Mouse (Mus musculus): ENCODE results near the gene Tnfaip8l3.
"Not testable (repeated sequence)": the region's sequence is repeated elsewhere in the genome, so short reads cannot be mapped to it uniquely, and the experiment has no call there.

The Tnfaip8l3 gene

GRCm38 (mm10) chr9:54068032-54068649, at the start of gene Tnfaip8l3:
Gene Tnfaip8l3, minus strand, starts transcription at chr9:54068388.
- DNase-seq (ENCODE audit: extremely low read depth, low read depth) = no peak

- DNase-seq (ENCODE audit: extremely low read depth, low read depth) = no peak
Observed at GRCm38 (mm10) chr9:54112726-54113125, 44.5 kb upstream of the Tnfaip8l3 start.

DNA sequence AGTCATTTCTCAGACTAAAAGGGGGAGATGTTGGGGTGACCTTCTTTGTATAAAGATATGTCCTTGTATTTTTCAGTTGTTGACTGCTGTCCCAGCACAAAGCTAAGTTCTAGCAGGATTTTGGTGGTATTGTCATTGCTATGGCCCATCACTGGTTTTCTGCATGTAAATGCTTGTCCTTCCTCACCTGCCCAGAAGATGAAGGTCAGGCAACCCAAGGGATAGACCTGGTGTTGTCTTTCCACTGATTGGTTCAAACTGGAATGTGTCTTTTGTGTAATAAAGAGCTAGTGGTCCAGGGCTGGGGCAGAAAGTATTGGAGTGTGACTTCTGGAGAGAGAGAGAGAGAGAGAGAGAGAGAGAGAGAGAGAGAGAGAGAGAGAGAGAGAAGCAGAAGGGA, 30.4 kb upstream of the Tnfaip8l3 start:
- no peak for DNase-seq (ENCODE audit: extremely low read depth, low read depth)

DNA sequence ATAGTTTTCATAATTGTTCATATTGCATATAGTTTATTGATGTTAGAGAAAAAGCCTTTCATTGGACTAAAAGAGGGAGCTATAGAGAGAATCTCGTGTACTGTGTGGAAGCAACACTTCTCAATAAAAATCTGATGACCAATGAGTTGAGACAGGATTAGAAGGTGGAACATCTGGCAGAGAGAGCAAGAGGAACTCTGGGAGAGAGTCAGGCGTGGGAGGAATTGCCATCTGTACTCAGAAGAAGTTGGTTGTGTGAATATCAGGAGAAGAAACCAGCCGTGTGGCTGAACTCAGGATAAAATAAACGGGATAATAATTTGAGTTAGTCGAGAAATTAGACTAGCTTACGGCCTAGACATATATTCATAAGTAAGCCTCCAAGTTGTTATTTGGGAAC, 28.9 kb upstream of the Tnfaip8l3 start:
- no peak for DNase-seq (ENCODE audit: extremely low read depth, low read depth)

GRCm38 (mm10) chr9:54084245-54084644, 16.1 kb upstream of the Tnfaip8l3 start:
- no peak for DNase-seq (ENCODE audit: extremely low read depth, low read depth)

DNA sequence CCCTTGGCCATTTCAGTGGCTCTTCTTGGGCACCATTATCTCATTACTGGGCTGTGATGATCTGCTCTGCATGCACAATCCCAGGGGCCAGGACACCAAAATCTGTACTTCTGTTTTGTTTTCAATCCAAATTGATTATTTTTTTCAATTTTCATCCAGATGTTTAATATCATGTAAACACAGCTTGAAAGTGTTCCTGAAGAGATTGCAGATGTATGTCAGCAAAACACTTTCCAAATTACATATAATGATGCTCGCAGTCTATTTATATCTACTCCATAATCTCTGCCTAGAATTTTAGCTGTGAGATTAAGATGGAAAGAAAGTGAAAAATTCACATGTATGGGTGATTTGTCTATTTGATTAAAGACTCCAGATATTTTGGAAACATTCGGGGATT, 9.6 kb upstream of the Tnfaip8l3 start:
- DNase-seq (ENCODE audit: extremely low read depth, low read depth) = no peak

GRCm38 (mm10) chr9:54074901-54075300, 6.7 kb upstream of the Tnfaip8l3 start:
- DNase-seq (ENCODE audit: extremely low read depth, low read depth) = no peak

DNA sequence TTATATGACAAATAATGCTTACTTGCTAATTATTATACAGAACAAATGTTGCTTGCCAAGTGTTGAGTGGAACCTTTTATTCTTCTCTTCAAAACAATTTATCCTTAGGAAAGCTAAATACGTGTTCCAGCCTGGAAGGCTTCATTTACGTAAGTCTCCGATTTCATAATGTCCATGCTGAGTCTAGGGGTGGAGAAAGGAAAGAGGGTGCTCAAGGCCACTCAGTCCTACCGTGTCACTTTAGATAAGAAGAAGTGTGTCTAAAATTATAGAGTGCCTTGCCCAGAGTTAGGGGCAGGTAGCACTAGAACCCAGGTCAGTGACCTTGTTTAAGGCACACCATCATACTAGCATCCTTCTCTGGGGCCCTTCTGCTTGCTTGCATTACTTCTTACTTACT, 5.5 kb upstream of the Tnfaip8l3 start:
- no peak for DNase-seq (ENCODE audit: extremely low read depth, low read depth)

DNA sequence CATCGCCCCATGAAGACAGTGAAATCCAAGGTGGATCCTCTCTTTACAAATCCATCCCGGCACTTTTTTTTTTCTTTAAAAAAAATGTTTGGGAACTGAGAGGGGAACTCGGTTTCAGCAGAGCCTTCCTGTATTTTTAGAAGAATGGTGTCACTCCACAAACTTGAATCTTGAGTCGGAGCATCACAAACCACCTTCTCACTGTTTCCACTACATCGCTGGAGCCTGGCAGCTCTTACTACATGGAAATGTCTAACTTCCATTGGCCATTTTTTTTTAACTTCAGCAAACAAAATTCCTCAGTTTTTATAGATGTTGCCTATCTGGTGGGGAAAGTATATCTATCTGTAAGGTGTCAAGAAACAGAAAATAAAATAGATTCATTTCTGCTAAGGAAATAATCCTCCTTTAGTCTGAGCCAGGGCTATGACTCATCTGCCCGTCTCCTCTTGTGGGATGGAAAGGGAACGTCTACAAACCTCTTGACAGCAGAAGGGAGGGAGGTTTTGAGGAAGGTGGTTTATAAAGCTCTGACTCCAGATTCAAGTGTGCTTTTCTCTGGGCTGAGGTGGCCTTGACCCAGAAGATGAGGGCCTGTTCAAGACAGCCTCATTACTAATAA, 3.4 kb upstream of the Tnfaip8l3 start:
- DNase-seq (ENCODE audit: extremely low read depth, low read depth) = no peak

GRCm38 (mm10) chr9:54069204-54069603, 1.0 kb upstream of the Tnfaip8l3 start:
- DNase-seq (ENCODE audit: extremely low read depth, low read depth) = no peak

GRCm38 (mm10) chr9:54068777-54069176, 589 bp upstream of the Tnfaip8l3 start:
- DNase-seq (ENCODE audit: extremely low read depth, low read depth) = no peak

- no peak for DNase-seq (ENCODE audit: extremely low read depth, low read depth)
Observed at GRCm38 (mm10) chr9:54067642-54068031, 551 bp downstream of the Tnfaip8l3 start.

DNA sequence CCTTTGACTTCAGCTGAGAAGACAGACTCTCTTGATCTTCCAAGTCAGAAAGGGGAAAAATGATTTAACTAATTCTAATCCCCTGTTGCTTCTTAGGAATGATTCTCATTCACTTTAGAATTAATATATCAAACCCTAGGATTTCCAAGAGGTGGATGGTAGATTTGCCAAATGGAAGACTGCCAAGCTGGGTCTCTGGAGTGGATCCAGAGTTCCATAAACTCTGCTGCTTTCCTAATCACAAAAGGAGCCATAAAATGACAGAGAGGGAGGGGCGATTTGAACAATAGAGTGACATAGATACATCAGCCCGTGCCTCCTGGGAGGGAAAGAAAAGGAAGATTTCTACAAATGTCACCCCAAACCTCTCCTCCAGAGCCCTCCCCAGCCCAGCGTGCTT, 3.4 kb downstream of the Tnfaip8l3 start:
- DNase-seq (ENCODE audit: extremely low read depth, low read depth) = no peak

DNA sequence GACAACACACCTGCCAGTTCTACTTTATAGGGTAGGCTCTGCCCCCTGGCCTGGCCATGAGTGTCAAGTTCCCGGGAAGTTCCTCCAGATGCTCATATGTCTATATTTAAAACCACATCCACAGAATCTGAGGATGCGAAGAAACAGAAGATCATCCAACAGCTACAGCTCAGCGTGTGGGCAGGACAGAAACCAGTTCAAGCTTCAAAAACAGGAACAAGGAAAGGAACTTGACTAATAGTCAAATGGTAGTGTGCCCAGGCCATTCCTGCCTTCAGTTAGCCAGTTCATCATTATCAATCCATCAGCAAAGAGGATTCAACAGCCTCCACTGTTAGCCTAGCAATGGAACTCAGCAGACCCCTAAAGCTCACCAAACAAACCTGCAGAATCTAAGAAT, 4.5 kb downstream of the Tnfaip8l3 start:
- no peak for DNase-seq (ENCODE audit: extremely low read depth, low read depth)

DNA sequence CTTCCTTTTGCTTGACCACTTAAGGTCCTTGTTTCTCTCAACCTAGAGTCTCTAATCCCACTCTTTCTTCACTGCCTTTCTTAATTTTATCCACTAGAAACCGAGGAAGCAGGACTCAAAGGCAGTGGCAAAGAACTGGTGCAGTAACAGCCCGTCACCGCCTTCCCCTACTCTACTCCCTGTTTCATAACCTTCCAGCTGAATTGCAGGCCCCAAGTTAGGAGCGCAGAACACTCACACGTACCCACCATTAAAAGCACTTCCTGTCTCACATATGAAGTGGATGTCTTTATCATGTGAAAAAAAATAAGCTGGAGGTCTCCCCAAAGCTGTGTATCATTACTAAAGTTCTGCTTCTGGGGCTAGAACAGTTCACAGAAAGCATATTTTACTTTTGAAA, 6.5 kb downstream of the Tnfaip8l3 start:
- DNase-seq (ENCODE audit: extremely low read depth, low read depth) = no peak

DNA sequence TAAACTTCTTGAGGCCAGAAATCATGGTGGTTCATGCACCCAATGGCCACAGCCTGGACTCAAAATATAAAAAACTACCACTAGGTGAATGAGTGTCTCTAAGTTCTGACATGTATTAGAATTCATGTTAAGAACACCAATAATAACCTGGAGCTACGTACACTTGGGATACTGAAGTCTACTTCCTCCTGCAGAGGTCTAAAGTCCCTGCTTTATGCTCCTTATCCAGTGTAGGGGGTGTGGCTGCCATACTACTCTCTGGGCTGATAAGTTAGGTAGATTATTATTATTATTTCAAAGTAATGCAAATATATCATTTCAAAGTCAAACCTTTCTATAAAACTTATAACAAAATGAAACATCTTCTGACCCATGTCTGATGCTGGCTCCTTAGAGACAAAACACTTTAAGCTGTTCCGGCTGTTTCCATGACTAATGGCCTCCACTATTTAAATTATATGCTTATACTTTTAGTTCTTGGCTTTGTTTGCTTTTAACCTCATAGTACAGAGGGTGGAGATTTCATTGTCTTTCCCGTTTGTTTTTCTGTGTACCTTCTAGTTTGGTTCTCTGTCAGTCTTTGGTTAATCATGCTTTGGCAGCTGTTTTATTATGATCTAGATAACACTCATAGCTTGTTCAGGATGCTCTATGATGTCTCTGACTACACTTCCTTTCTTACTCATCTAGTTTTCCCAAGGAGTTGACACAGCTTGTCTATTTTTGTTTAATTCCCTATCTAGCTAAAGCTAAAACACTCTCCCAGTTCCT, 16.7 kb downstream of the Tnfaip8l3 start:
- no peak for DNase-seq (ENCODE audit: extremely low read depth, low read depth)

- no peak for DNase-seq (ENCODE audit: extremely low read depth, low read depth)
Observed at GRCm38 (mm10) chr9:54048978-54049377, 19.2 kb downstream of the Tnfaip8l3 start.

- DNase-seq (ENCODE audit: extremely low read depth, low read depth) = no peak
Observed at GRCm38 (mm10) chr9:54043067-54043466, 25.1 kb downstream of the Tnfaip8l3 start.

DNA sequence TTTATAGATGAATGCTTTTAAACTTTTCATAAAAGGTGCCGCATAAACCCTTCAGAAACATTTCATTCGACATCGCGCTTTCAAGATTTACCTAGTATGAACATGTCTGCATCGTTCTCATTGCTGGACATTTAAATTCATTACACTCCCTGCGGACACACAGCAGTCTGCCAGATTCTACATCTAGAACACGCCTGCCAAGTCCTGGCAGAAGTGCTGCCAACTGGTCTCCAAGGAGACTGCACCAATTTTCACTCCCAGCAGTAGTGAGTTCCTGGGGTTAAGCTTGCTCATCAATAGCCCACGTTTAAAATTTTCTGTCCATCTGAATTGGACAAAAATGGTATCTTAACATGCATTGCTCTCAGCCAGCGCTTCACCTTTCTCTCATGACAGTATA, 30.5 kb downstream of the Tnfaip8l3 start:
- DNase-seq (ENCODE audit: extremely low read depth, low read depth) = no peak

- no peak for DNase-seq (ENCODE audit: extremely low read depth, low read depth)
Observed at GRCm38 (mm10) chr9:54034691-54035090, 33.5 kb downstream of the Tnfaip8l3 start.

GRCm38 (mm10) chr9:54022795-54023194, 45.4 kb downstream of the Tnfaip8l3 start:
- no peak for DNase-seq (ENCODE audit: extremely low read depth, low read depth)

DNA sequence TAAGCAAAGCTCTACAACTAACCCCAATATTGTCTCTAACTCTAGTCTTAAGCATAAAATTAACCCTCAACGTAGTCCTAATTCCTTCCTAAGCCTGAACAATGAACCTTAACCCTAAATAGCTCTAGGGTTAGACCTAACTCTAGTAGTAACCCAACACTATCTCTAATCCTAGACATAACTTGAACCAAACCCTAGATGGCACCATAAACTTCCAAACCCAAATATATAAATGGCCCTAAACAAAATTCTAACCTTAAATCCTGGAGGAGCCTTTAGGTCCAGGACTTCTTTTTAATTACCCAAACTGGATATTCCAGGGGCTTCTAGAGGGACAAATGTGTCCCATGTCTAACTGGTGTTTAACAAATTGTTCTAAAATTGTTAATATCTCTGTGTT, 73.7 kb downstream of the Tnfaip8l3 start:
- DNase-seq (ENCODE audit: extremely low read depth, low read depth) = no peak

- not testable (repeated sequence) for DNase-seq (ENCODE audit: extremely low read depth, low read depth)
Observed at GRCm38 (mm10) chr9:53992567-53992966, 75.6 kb downstream of the Tnfaip8l3 start.
